Mouse (Mus musculus) heart, adult 2 months (tissue): ENCODE results near the gene Cradd. TPM values are rescaled to one million over a fixed set of nuclear protein-coding genes. Genes with fewer than 3 reads are reported as not detected.

Source experiments
- DNase-seq, 2 experiments: peaks; one replicate each; pipeline ENCODE4 v3.0.0; 2021
- H3K27ac ChIP-seq: fragments of 200-600 bp; 2 replicates; pipeline ENCODE4 v1.8.1; 2022
- H3K27me3 ChIP-seq: fragments of 200-500 bp; 2 replicates; pipeline ENCODE4 v1.6.1; 2012; ENCODE audit warnings: mild to moderate bottlenecking, low read length, inconsistent platforms, mixed read lengths; ENCODE audit not compliant: control insufficient read depth, insufficient read depth
- H3K36me3 ChIP-seq: fragments of 200-500 bp; 2 replicates; pipeline ENCODE4 v1.6.1; 2012; ENCODE audit warnings: low read length, inconsistent platforms; ENCODE audit not compliant: control insufficient read depth, insufficient read depth
- H3K4me1 ChIP-seq: fragments of 200-500 bp; 2 replicates; pipeline ENCODE4 v1.6.1; 2011; ENCODE audit warnings: low read length; ENCODE audit not compliant: control insufficient read depth, insufficient read depth
- H3K4me3 ChIP-seq: fragments of 200-600 bp; 2 replicates; pipeline ENCODE4 v1.8.1; 2022
- H3K79me2 ChIP-seq: fragments of 200-500 bp; replicated peaks from 2 replicates; pipeline ENCODE4 v1.6.1; 2012; ENCODE audit warnings: mild to moderate bottlenecking, inconsistent platforms, low read length, moderate library complexity, mixed read lengths; ENCODE audit not compliant: control insufficient read depth, insufficient read depth
- H3K9ac ChIP-seq: fragments of 200-500 bp; 2 replicates; pipeline ENCODE4 v1.6.1; 2012; ENCODE audit warnings: low read depth, mild to moderate bottlenecking, control low read depth, inconsistent platforms, low read length, mixed read lengths
- CTCF ChIP-seq: fragments of 200-600 bp; IDR thresholded peaks from 2 replicates; pipeline ENCODE4 v1.8.1; 2022; ENCODE audit warnings: antibody characterized with exemption, mild to moderate bottlenecking, moderate library complexity
- EP300 ChIP-seq: fragments of 200-500 bp; IDR thresholded peaks from 2 replicates; pipeline ENCODE4 v1.6.1; 2011; ENCODE audit warnings: low read depth, low read length, control low read depth; ENCODE audit not compliant: insufficient read depth
- POLR2A ChIP-seq: fragments of 200-500 bp; IDR thresholded peaks from 2 replicates; pipeline ENCODE4 v1.6.1; 2011; ENCODE audit warnings: mild to moderate bottlenecking, low read depth, low read length, control low read depth; ENCODE audit not compliant: insufficient read depth
- WGBS: fragments of 180-500 bp; shearing (Covaris S2); methylation state at CpG from one replicate; pipeline ENCODE4 v1.1.7; 2018; 5-methylcytosine and 5-hydroxymethylcytosine counted together
- intact Hi-C: fragments of 180-260 bp; cut with DNase I; formaldehyde crosslinking; loops from one replicate; pipeline ENCODE4 v1.15.1; 2025
- polyA plus RNA-seq: library from polyadenylated mRNA; depleted of rRNA; stranded (reverse); fragments of >200 nt; gene quantifications from 2 replicates; pipeline ENCODE4 v1.2.3, GENCODE M21; 2012
- total RNA-seq, 2 experiments: library from RNA; stranded (reverse); gene quantifications; 2 replicates each; pipeline ENCODE4 v1.2.3; 2021

Gene Cradd
- total and polyA plus RNA-seq, 3 experiments, result 9.9 to 15.1 (median 10.3) TPM

- H3K4me3 ChIP-seq, result no peak overlapping the region
- peaks cover 4% of the 10 kb centered on the region for H3K4me1 ChIP-seq
- 67% methylated on average over 5 of the region's 5 CpGs for WGBS
- TF ChIP-seq EP300 (no peak), CTCF (no peak), POLR2A (no peak)
- no peak overlapping the region for H3K9ac ChIP-seq
- H3K79me2 ChIP-seq, result no peaks in the 10 kb centered on the region
- peaks cover 5% of the 10 kb centered on the region; the same call in 1 of the 2 replicates for H3K36me3 ChIP-seq
- H3K27ac ChIP-seq, result no peak overlapping the region
- H3K27me3 ChIP-seq, result no peaks in the 10 kb centered on the region
- DNase-seq, result no peak
- intact Hi-C loops, result no loop called here
These were observed 31.7 kb downstream of the Cradd start for GRCm38 (mm10) chr10:95292269-95292668.

GRCm38 (mm10) chr10:95291133-95291876, 32.6 kb downstream of the Cradd start:
- WGBS, result 76% methylated on average over 13 of the region's 13 CpGs
- no peaks in the 10 kb centered on the region for H3K79me2 ChIP-seq

DNA sequence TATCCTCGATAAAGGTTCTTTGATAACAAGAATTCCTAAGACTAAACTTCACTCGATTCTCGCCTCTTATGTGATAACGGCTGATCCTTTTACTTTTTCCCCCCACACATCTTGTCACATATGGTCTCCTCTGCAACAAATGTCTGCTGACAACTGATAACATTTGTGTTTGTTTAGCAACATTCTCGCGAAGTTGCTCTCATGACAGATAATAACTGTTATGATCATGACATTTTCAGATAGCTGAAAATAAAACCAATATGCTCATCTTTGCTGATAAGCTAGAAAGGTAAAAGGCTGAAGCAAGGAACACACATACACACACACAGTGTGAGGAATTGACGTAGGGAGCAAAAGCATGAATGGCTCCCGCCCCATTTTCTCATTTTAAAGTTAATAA, 34.1 kb downstream of the Cradd start:
- Histone ChIP-seq H3K27ac (no peak overlapping the region), H3K4me3 (no peak overlapping the region), H3K27me3 (no peaks in the 10 kb centered on the region), H3K4me1 (no peaks in the 10 kb centered on the region; the same call in none of the 2 replicates), H3K79me2 (no peaks in the 10 kb centered on the region), H3K9ac (no peak overlapping the region), H3K36me3 (no peaks in the 10 kb centered on the region)
- intact Hi-C loops, result no loop called here
- TF ChIP-seq EP300 (no peak), POLR2A (no peak), CTCF (no peak)
- 62% methylated on average over 8 of the region's 8 CpGs for WGBS
- DNase-seq, result no peak

More at GRCm38 (mm10) chr10:95291133-95291876, 32.6 kb downstream of the Cradd start:
- TF ChIP-seq EP300 (no peak), POLR2A (no peak), CTCF (no peak)
- no peak overlapping the region for H3K4me3 ChIP-seq
- intact Hi-C loops, result no loop called here
- DNase-seq, result no peak
- no peak overlapping the region for H3K9ac ChIP-seq
- H3K27me3 ChIP-seq, result no peaks in the 10 kb centered on the region
- peaks cover under 1% of the 10 kb centered on the region for H3K4me1 ChIP-seq
- no peak overlapping the region for H3K27ac ChIP-seq
- H3K36me3 ChIP-seq, result no peaks in the 10 kb centered on the region

GRCm38 (mm10) chr10:95288206-95288605, 35.7 kb downstream of the Cradd start:
- no peaks in the 10 kb centered on the region for H3K27me3 ChIP-seq
- no peaks in the 10 kb centered on the region for H3K79me2 ChIP-seq
- no peak overlapping the region for H3K27ac ChIP-seq
- no peak for DNase-seq
- TF ChIP-seq POLR2A (no peak), CTCF (no peak), EP300 (no peak)
- no peaks in the 10 kb centered on the region for H3K36me3 ChIP-seq
- H3K9ac ChIP-seq, result no peak overlapping the region
- H3K4me3 ChIP-seq, result no peak overlapping the region
- no peaks in the 10 kb centered on the region; the same call in 1 of the 2 replicates for H3K4me1 ChIP-seq
- 78% methylated on average over 4 of the region's 4 CpGs for WGBS
- intact Hi-C loops, result no loop called here

GRCm38 (mm10) chr10:95287351-95287750, 36.6 kb downstream of the Cradd start:
- H3K27me3 ChIP-seq, result no peaks in the 10 kb centered on the region
- DNase-seq, result no peak
- no peak overlapping the region for H3K27ac ChIP-seq
- no peak overlapping the region for H3K9ac ChIP-seq
- TF ChIP-seq CTCF (no peak), EP300 (no peak), POLR2A (no peak)
- H3K4me1 ChIP-seq, result no peaks in the 10 kb centered on the region; the same call in 1 of the 2 replicates
- H3K79me2 ChIP-seq, result no peaks in the 10 kb centered on the region
- H3K4me3 ChIP-seq, result no peak overlapping the region
- intact Hi-C loops, result no loop called here
- WGBS, result 82% methylated on average over 8 of the region's 8 CpGs
- H3K36me3 ChIP-seq, result no peaks in the 10 kb centered on the region

DNA sequence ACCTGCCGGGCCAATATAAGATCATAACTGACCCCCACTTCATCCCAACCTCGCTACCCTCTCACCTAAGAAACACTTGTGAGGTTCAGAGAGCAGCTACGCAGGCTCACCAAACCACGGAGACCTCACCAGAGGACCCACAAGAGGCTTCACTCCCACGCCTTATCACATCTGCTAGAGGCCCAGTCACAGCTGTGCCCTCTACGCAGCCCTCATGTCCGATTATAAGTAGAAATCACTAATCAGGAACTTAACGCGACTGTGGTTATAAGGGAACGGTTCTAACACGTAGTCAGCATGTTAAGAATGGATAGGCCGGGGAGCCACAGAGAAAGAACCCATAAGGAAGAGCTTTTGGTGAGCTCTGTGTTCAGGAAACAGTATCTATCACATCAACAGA, 40.5 kb downstream of the Cradd start:
- intact Hi-C loops, result no loop called here
- H3K4me1 ChIP-seq, result peaks cover 3% of the 10 kb centered on the region; the same call in 1 of the 2 replicates
- DNase-seq, result no peak
- H3K4me3 ChIP-seq, result no peak overlapping the region
- H3K27me3 ChIP-seq, result no peaks in the 10 kb centered on the region
- no peak for TF ChIP-seq EP300
- no peak for TF ChIP-seq CTCF
- TF ChIP-seq POLR2A, result no peak
- H3K9ac ChIP-seq, result no peak overlapping the region
- H3K79me2 ChIP-seq, result no peaks in the 10 kb centered on the region
- WGBS, result 76% methylated on average over 12 of the region's 12 CpGs
- H3K36me3 ChIP-seq, result no peaks in the 10 kb centered on the region
- no peak overlapping the region for H3K27ac ChIP-seq
